Mouse (Mus musculus) T-helper 17 cell (primary cell): ENCODE measurements around the gene Shisa2.

ENCODE experiments used
- in situ Hi-C, 2 experiments: fragments of 300-600 bp; cut with MboI, MseI; formaldehyde crosslinking; loops; 1 replicate in 1 of 2; 2 replicates in 1 of 2; pipeline ENCODE4 v1.15.1; 2025; ENCODE audit warnings: high pct_unique_total_duplicates in 2 of 2

Shisa2 gene

DNA sequence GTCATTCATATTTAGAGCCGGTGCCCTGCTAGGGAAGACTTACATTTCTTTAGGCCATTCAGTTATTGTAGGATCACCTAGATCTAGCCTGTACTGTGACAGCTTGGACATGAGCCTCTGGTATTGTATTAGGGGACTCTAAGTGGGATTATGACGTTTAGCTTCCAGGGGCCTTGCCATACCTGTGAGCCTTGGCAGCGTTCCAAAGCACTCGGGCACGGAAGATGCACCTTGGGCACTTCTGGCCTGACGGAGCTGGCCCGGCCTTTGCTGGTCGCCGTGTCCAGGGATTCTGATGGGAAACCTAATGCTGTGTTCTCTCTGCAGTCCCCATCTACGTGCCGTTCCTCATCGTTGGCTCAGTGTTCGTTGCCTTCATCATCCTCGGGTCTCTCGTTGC, 4.2 kb downstream of the Shisa2 start:
- in situ Hi-C loops: no loop called here

GRCm38 (mm10) chr14:59630096-59630495, 5.0 kb downstream of the Shisa2 start:
- in situ Hi-C loops: no loop called here

DNA sequence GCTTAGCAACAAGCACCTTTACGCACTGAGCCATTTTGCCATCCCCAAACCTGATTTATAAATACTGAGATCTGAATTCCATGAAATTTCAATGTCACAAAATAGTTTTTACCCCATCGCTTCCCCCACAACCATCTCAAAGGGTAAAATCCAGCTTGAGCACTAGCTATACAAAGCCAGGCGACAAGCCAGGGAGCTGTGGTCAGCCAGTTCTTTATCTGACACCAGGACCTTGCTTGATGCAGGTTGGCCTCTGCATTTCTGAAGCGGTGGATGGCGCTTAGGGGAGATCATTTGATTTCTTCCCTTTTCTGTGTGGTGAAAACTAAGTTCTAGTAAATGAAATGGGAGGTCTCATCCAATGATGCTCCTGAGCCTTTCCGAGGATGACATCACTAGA, 7.0 kb downstream of the Shisa2 start:
- in situ Hi-C loops: no loop called here

- in situ Hi-C loops: no loop called here
Measured at GRCm38 (mm10) chr14:59633295-59633898, 8.3 kb downstream of the Shisa2 start.

- in situ Hi-C loops: no loop called here
Measured at GRCm38 (mm10) chr14:59633988-59634387, 8.9 kb downstream of the Shisa2 start.

- in situ Hi-C loops: no loop called here
Measured at GRCm38 (mm10) chr14:59638906-59639703, 14.0 kb downstream of the Shisa2 start.

- in situ Hi-C loops: no loop called here
Measured at GRCm38 (mm10) chr14:59641856-59642255, 16.7 kb downstream of the Shisa2 start.

DNA sequence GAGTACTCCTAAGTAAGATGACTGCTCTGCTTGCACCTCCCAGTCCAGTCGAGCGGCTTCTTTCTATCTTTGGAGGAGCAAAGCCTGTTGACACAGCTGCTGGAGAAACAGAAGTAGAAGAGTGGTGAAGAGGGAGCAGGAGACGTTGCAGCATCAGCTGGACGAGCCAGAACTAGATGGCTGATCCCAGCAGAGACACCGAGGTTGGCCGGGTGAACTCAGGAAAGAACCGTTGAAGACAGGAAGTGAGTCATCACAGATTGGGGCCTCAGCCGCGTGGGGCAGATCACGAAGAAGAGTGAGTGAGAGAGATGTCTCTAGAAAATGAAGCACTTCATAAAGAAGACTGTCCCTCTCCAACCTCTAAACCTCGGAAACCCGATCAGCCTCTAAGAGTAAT, 18.5 kb downstream of the Shisa2 start:
- in situ Hi-C loops: no loop called here

- in situ Hi-C loops: no loop called here
Measured at GRCm38 (mm10) chr14:59644166-59644565, 19.1 kb downstream of the Shisa2 start.

GRCm38 (mm10) chr14:59644896-59645295, 19.8 kb downstream of the Shisa2 start:
- in situ Hi-C loops: no loop called here

GRCm38 (mm10) chr14:59646826-59647697, 22.0 kb downstream of the Shisa2 start:
- in situ Hi-C loops: no loop called here

GRCm38 (mm10) chr14:59648611-59649010, 23.5 kb downstream of the Shisa2 start:
- in situ Hi-C loops: no loop called here

DNA sequence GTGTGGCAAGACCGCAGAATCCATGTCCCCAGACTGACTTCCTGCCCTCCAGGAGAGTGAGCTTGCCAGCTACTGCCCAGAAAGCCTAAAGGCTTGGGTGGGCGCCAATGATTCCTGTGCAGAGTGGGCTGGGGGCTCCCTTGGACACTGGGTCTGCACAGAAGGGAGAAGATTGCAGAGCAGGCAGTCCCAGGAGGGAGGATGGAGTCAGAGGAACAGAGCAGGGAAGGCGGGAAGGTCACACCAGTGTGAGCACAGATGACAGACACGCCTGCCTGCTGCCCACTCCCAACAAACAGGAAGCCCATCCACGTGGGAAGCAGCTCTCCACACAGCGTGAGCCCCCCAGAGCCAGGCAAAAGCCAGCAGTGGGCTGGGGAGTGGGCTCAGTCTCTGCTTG, 24.2 kb downstream of the Shisa2 start:
- in situ Hi-C loops: no loop called here

DNA sequence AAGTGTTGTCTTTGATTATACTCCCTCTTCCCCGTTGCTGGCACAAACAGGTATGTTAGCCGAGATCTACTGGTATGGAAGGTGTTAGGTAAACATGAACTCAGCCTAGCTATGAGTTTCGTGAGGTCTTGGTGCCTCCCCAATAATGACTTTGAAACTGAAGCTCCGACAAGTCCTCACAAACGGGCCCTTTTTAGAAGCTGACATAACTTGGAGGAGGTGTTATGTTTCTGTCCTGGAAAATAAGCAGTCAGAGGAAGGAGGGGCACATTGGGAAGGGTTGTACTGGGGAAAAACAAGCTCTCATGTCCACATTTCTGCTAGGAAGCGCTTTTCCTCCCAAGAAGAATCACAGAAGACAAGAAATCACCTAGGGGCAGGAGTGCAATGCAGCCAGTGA, 31.5 kb downstream of the Shisa2 start:
- in situ Hi-C loops: loop anchor here in 1 of 2 experiments (10.0 kb wide), 1 partner anchor 58 kb away; no protein-coding TSS in a partner anchor

DNA sequence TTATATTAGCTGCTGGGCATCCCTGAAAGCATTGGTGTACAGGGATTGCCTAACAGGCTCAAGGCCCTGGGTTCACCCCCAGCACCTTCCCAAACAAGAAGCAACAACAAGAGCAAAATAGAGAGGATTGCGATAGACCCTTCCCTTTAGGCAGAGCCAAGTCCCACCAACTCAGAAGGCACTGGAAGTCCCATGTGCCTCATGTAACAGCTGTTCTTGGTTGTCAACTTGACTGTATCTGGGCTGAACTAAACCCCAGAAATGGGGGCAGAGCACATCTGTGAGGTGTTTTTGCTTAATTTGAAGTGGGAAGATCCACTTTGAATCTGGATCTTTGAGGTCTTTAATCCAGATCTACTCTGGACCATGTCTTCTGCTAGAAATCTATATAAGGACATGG, 32.0 kb downstream of the Shisa2 start:
- in situ Hi-C loops: loop anchor here in 1 of 2 experiments (10.0 kb wide), 1 partner anchor 58 kb away; no protein-coding TSS in a partner anchor

- in situ Hi-C loops: no loop called here
Measured at GRCm38 (mm10) chr14:59672893-59673515, 47.9 kb downstream of the Shisa2 start.

- in situ Hi-C loops: no loop called here
Measured at GRCm38 (mm10) chr14:59674556-59674955, 49.4 kb downstream of the Shisa2 start.

- in situ Hi-C loops: no loop called here
Measured at GRCm38 (mm10) chr14:59675330-59675729, 50.2 kb downstream of the Shisa2 start.

- in situ Hi-C loops: no loop called here
Measured at GRCm38 (mm10) chr14:59677598-59678003, 52.5 kb downstream of the Shisa2 start.
